Mouse (Mus musculus) G1E (cell line): ENCODE measurements around the gene Syna. TPM values are rescaled to one million over a fixed set of nuclear protein-coding genes. Genes with fewer than 3 reads are reported as not detected.

Experiments used
- ATAC-seq: 2 replicates; pipeline ENCODE4 v1.8.0; 2016; ENCODE audit warnings: mild to moderate bottlenecking; ENCODE audit not compliant: insufficient number of reproducible peaks, poor library complexity, low FRiP score, severe bottlenecking; ENCODE audit errors: extremely low read depth
- DNase-seq: peaks from one replicate; pipeline ENCODE4 v3.0.0; 2012; ENCODE audit warnings: low spot score
- H3K27me3 ChIP-seq: 2 replicates; pipeline ENCODE4 v1.6.1; 2012; ENCODE audit warnings: mild to moderate bottlenecking, low read length, inconsistent platforms; ENCODE audit not compliant: insufficient read depth
- H3K36me3 ChIP-seq: replicated peaks from 2 replicates; pipeline ENCODE3; 2012; ENCODE audit warnings: mild to moderate bottlenecking, inconsistent platforms
- H3K4me1 ChIP-seq: 2 replicates; pipeline ENCODE4 v1.6.1; 2012; ENCODE audit warnings: low read depth, low read length, inconsistent platforms, mixed read lengths; ENCODE audit not compliant: insufficient read depth
- H3K4me3 ChIP-seq: 2 replicates; pipeline ENCODE4 v1.5.1; 2012; ENCODE audit warnings: low read depth, mild to moderate bottlenecking, inconsistent platforms, low read length, moderate library complexity, mixed read lengths
- H3K9me3 ChIP-seq: replicated peaks from 2 replicates; pipeline ENCODE4 v1.6.1; 2012; ENCODE audit warnings: inconsistent platforms
- CTCF ChIP-seq: IDR thresholded peaks from 2 replicates; pipeline ENCODE4 v1.5.1; 2012; ENCODE audit warnings: low read depth, low read length, inconsistent platforms, mixed read lengths
- GATA1 ChIP-seq: IDR thresholded peaks from 2 replicates; pipeline ENCODE4 v1.6.1; 2012; ENCODE audit warnings: borderline replicate concordance, low read length, inconsistent platforms, mixed read lengths
- GATA2 ChIP-seq: IDR thresholded peaks from 2 replicates; pipeline ENCODE4 v1.6.1; 2012; ENCODE audit warnings: low read depth, low read length, inconsistent platforms, borderline replicate concordance
- POLR2AphosphoS5 ChIP-seq: IDR thresholded peaks from 2 replicates; pipeline ENCODE4 v1.6.1; 2012; ENCODE audit warnings: low read depth, low read length, inconsistent platforms; ENCODE audit not compliant: insufficient replicate concordance
- TAL1 ChIP-seq: conservative IDR thresholded peaks from 2 replicates; pipeline ENCODE4 v1.6.1; 2012; ENCODE audit warnings: low read depth, low read length, inconsistent platforms, mixed read lengths
- polyA plus RNA-seq: library from polyadenylated mRNA; stranded (reverse); fragments of >175 nt; gene quantifications from 2 replicates; pipeline ENCODE4 v1.2.3, GENCODE M21; 2012
- total RNA-seq, 2 experiments: library from RNA; stranded (forward) in 1 of 2; stranded (reverse) in 1 of 2; fragments of 200-1000 nt in 1 of 2; fragments of >200 nt in 1 of 2; fragmentation: Nextera tagmentation in 1 of 2; gene quantifications; 2 replicates each; pipeline ENCODE4 v1.2.3; 2014 to 2017

The Syna gene
- total and polyA plus RNA-seq, 3 experiments: 0.11 TPM; not detected in 2

- ATAC-seq (no peak), DNase-seq (no peak)
- TF ChIP-seq TAL1: no peak
- TF ChIP-seq POLR2AphosphoS5: no peak
- no peak for TF ChIP-seq CTCF
- TF ChIP-seq GATA1: no peak
- no peak for TF ChIP-seq GATA2
- peaks cover 6% of the 10 kb centered on the region for H3K4me1 ChIP-seq
- H3K9me3 ChIP-seq: no peaks in the 10 kb centered on the region
- H3K36me3 ChIP-seq: no peaks in the 10 kb centered on the region
- H3K4me3 ChIP-seq: no peak overlapping the region
- H3K27me3 ChIP-seq: no peaks in the 10 kb centered on the region
Observed at GRCm38 (mm10) chr5:134525971-134526711, 33.8 kb downstream of the Syna start.

GRCm38 (mm10) chr5:134523728-134524127 is 36.2 kb downstream of the Syna start:
- no peak for DNase-seq
- no peak for ATAC-seq
- TF ChIP-seq GATA2 (no peak), POLR2AphosphoS5 (no peak), TAL1 (no peak), CTCF (no peak), GATA1 (no peak)
- Histone ChIP-seq H3K9me3 (no peaks in the 10 kb centered on the region), H3K4me1 (peaks cover 6% of the 10 kb centered on the region), H3K27me3 (no peaks in the 10 kb centered on the region), H3K4me3 (no peak overlapping the region), H3K36me3 (no peaks in the 10 kb centered on the region)

DNA sequence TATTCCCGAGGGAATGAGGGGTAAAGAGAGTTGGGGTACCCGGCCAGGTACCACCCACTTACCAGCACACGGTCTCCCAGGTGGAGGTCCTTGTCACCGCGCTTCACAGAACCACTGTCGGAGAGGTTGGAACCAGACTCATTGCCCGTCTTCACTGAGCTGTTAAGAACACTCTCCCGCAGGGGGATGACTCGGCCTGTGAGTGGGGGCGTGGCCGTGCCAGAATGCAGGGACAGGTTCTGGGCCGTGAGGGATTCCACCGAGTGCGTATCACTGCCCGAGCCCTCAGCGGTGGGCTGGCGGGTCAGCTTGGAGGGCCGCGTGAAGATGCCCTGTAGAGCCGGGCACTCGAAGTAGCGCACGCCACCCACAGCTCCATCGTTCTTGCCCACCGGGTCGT is 37.4 kb downstream of the Syna start:
- Histone ChIP-seq H3K9me3 (no peaks in the 10 kb centered on the region), H3K27me3 (no peaks in the 10 kb centered on the region), H3K4me3 (no peak overlapping the region), H3K4me1 (peaks cover 6% of the 10 kb centered on the region), H3K36me3 (no peaks in the 10 kb centered on the region)
- DNase-seq (no peak), ATAC-seq (no peak)
- TF ChIP-seq CTCF (no peak), GATA1 (no peak), TAL1 (no peak), POLR2AphosphoS5 (no peak), GATA2 (no peak)

- DNase-seq (peak; percentile 18), ATAC-seq (no peak)
- Histone ChIP-seq H3K36me3 (no peaks in the 10 kb centered on the region), H3K4me1 (peaks cover 6% of the 10 kb centered on the region), H3K27me3 (no peaks in the 10 kb centered on the region), H3K4me3 (no peak overlapping the region), H3K9me3 (no peaks in the 10 kb centered on the region)
- TF ChIP-seq TAL1 (no peak), POLR2AphosphoS5 (no peak), GATA1 (no peak), GATA2 (no peak), CTCF (no peak)
Observed at GRCm38 (mm10) chr5:134521806-134522205, 38.2 kb downstream of the Syna start.

- no peak for ATAC-seq
- H3K27me3 ChIP-seq: no peaks in the 10 kb centered on the region
- no peak overlapping the region for H3K4me3 ChIP-seq
- no peak for DNase-seq
- H3K36me3 ChIP-seq: no peaks in the 10 kb centered on the region
- H3K9me3 ChIP-seq: no peaks in the 10 kb centered on the region
- peaks cover 6% of the 10 kb centered on the region for H3K4me1 ChIP-seq
- TF ChIP-seq POLR2AphosphoS5 (no peak), CTCF (no peak), GATA1 (no peak), TAL1 (no peak), GATA2 (no peak)
Observed at GRCm38 (mm10) chr5:134521131-134521530, 38.8 kb downstream of the Syna start.

DNA sequence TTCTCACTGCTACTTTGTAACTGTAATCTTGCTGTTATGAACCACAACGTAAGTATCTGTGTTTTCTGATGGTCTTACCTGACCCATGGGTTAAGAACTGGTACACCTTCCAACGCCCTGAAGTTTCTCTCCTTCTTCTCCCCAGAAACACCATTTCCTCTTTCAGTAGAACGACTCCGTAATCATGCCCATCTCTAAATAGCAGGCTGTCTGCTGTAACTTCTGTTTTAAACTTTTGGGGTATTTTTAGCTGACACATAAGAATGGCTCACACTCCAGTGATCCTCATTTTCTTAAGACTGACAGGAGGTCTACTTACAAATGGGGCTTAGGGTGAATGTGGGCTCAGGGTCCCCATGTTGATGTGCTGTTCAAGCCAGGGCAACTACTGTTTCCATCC is 39.9 kb downstream of the Syna start:
- H3K36me3 ChIP-seq: no peaks in the 10 kb centered on the region
- no peak overlapping the region for H3K4me3 ChIP-seq
- peaks cover 2% of the 10 kb centered on the region; the same call in 1 of the 2 replicates for H3K27me3 ChIP-seq
- TF ChIP-seq GATA2 (no peak), POLR2AphosphoS5 (no peak), GATA1 (no peak), CTCF (no peak), TAL1 (no peak)
- DNase-seq: no peak
- no peak for ATAC-seq
- H3K9me3 ChIP-seq: no peaks in the 10 kb centered on the region
- peaks cover 6% of the 10 kb centered on the region for H3K4me1 ChIP-seq
